Mouse (Mus musculus): ENCODE results near the gene Kcnn3. TPM values are rescaled to one million over a fixed set of nuclear protein-coding genes. Genes with fewer than 3 reads are reported as not detected.

Kcnn3 gene
- polyA plus RNA-seq, 1 experiment, result 1.3 TPM

DNA sequence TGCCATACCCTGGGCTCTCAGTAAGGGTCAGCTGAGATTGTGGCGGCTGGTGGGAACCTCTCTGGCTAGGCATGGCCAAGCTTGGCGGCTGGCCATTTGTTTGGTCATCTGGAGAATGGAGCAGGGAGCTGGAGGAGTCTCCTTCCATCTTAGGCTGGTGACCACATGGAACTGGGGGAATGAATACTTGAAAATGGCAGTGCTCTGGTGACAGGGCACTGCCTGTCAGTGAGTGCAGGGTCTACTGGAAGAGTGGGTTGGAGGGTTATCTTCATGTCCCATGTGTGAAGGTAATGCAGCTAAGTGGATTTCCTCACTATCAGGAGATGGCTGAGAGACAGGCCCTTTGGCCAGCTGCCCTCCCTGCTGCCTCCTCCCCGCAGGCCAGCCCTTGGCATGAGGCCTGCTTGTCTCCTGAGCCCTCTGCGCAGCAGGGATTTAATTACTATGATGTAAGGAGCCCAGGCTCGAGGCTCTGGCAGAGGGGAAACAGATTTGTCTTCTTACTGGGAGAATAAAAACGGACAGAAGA is 14.7 kb downstream of the Kcnn3 start:
- Histone ChIP-seq H3K4me1 (ENCODE audit: control insufficient read depth, insufficient read depth, low read length) (no peaks in the 10 kb centered on the region), H3K27me3 (replicated peaks; ENCODE audit: control insufficient read depth, insufficient read depth, low read length) (no peaks in the 10 kb centered on the region), H3K27ac (ENCODE audit: insufficient read depth, low read depth, low read length) (no peak overlapping the region), H3K36me3 (ENCODE audit: control insufficient read depth, insufficient read depth, low read length) (no peaks in the 10 kb centered on the region), H3K4me3 (ENCODE audit: insufficient read depth, low read depth, low read length) (no peak overlapping the region)
- TF ChIP-seq CTCF (conservative IDR thresholded peaks at IDR 0.05; ENCODE audit: insufficient read depth, insufficient read length, low read depth, low read length) (no peak), POLR2A (IDR thresholded peaks at IDR 0.05; ENCODE audit: low read depth, low read length) (no peak)
- DNase-seq, result peak; percentile 45
- WGBS, result 30% methylated on average over 6 of the region's 6 CpGs

DNA sequence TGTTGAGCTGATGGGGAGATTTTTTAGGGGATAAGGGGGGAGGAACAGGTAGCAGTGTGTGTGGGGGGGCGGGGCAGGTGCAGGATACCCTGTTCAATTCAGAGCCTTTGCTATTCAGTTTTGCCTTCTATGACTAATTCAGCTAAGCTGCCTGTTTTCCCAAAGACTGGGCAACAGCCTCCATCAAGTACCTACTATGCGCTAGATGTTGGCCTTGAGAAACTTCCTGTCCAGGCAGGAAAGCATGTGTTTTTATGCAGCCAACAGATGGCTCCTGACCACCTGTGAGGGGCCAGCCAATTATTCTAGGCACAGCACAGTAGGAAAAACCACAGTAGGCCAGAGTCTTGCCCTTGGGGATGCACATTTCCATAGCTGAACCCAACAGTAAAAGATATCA is 15.2 kb downstream of the Kcnn3 start:
- H3K4me3 ChIP-seq (ENCODE audit: insufficient read depth, low read depth, low read length), result no peak overlapping the region
- no peaks in the 10 kb centered on the region for H3K4me1 ChIP-seq (ENCODE audit: control insufficient read depth, insufficient read depth, low read length)
- TF ChIP-seq CTCF (conservative IDR thresholded peaks at IDR 0.05; ENCODE audit: insufficient read depth, insufficient read length, low read depth, low read length) (no peak), POLR2A (IDR thresholded peaks at IDR 0.05; ENCODE audit: low read depth, low read length) (no peak)
- no peak for DNase-seq
- H3K27me3 ChIP-seq (replicated peaks; ENCODE audit: control insufficient read depth, insufficient read depth, low read length), result no peaks in the 10 kb centered on the region
- WGBS, result 92% methylated on average over 2 of the region's 2 CpGs
- no peaks in the 10 kb centered on the region for H3K36me3 ChIP-seq (ENCODE audit: control insufficient read depth, insufficient read depth, low read length)
- no peak overlapping the region for H3K27ac ChIP-seq (ENCODE audit: insufficient read depth, low read depth, low read length)

DNA sequence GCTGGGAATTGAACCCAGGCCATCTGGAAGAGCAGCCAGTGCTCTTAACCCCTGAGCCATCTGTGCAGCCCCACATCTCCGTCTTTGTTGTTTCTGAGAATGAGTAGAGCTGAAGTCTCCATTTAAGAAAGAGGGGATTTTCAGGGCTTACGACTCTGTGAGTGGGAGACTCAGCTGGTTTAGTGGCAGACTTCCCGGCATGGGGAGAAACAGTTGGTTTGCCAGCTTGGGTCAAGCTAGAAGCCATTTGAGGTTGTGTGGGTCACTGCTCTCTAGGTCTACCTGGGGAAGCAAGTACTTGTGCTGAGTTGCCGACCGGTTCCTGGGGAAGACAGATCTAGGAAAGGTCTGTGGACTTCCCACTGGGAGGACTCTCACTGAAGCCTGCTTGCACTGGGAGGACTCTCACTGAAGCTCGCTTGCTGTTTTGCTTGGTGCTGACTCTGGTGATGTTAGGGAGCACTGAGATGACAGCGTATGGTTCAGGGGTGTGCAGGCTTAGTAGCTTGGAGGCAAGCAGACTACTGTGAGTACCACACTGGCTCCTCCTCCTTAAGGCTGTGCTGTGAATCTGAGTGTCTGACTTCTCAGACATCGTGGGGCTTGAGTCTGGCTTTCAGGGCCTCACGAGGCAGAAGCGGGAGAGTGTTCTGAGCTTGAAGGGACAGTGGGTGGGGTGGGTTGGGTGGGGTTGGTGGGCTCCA is 19.2 kb downstream of the Kcnn3 start:
- H3K4me3 ChIP-seq (ENCODE audit: insufficient read depth, low read depth, low read length), result no peak overlapping the region
- TF ChIP-seq POLR2A (IDR thresholded peaks at IDR 0.05; ENCODE audit: low read depth, low read length), result no peak
- TF ChIP-seq CTCF (conservative IDR thresholded peaks at IDR 0.05; ENCODE audit: insufficient read depth, insufficient read length, low read depth, low read length), result no peak
- H3K27me3 ChIP-seq (replicated peaks; ENCODE audit: control insufficient read depth, insufficient read depth, low read length), result no peaks in the 10 kb centered on the region
- H3K36me3 ChIP-seq (ENCODE audit: control insufficient read depth, insufficient read depth, low read length), result no peaks in the 10 kb centered on the region
- H3K27ac ChIP-seq (ENCODE audit: insufficient read depth, low read depth, low read length), result no peak overlapping the region
- no peaks in the 10 kb centered on the region for H3K4me1 ChIP-seq (ENCODE audit: control insufficient read depth, insufficient read depth, low read length)
- 89% methylated on average over 10 of the region's 10 CpGs for WGBS
- DNase-seq, result no peak

DNA sequence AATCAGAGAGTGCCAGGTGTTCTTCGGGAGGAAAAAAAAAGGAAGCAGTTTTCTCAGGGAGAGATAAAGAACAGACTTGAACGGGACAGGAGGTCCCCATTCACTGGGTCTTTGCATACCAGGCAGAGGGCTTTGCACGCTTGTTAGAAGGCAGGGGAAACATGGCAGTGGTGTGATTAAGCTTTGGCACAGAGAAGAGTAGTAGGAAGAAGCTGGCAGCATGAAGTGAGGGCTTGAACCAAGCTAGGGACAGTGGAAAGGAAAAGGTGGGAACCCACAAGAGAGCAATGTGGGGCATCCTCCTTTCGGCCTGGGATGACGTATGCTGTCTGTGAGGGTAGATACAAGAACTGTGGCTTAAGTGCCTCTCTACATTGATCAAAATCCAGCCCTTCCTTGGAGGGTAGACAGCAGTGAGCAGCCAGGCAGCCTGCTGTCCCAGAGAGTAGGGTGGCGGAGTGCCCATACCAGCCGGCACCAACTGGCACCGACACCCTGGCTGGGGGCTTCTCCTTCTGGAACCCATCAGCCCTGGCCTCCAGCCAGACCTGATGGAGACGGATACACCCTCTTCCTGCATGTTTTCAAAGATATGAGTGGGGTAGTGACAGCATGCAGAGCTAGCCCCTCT is 19.9 kb downstream of the Kcnn3 start:
- Histone ChIP-seq H3K27me3 (replicated peaks; ENCODE audit: control insufficient read depth, insufficient read depth, low read length) (no peaks in the 10 kb centered on the region), H3K4me3 (ENCODE audit: insufficient read depth, low read depth, low read length) (no peak overlapping the region), H3K27ac (ENCODE audit: insufficient read depth, low read depth, low read length) (no peak overlapping the region), H3K36me3 (ENCODE audit: control insufficient read depth, insufficient read depth, low read length) (no peaks in the 10 kb centered on the region), H3K4me1 (ENCODE audit: control insufficient read depth, insufficient read depth, low read length) (no peaks in the 10 kb centered on the region)
- TF ChIP-seq CTCF (conservative IDR thresholded peaks at IDR 0.05; ENCODE audit: insufficient read depth, insufficient read length, low read depth, low read length) (no peak), POLR2A (IDR thresholded peaks at IDR 0.05; ENCODE audit: low read depth, low read length) (no peak)
- 74% methylated on average over 9 of the region's 9 CpGs for WGBS
- no peak for DNase-seq

DNA sequence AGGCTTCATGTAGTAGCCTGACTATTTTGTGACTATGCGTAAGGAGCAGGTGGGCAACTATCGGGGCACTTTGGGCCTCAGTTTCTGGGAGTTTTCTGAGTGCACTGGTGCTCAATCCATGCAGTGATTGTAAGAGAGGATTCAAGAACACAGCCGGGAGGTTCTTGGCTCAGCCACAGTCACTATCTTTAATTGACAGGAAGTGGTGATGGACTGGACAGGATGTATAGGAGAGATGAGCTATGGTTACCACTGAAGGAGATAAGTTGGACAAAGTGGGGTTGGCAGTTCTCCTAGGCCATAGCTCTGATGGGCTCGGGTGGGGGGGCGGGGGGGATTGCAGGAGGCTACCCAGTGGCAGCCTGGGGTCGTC is 20.4 kb downstream of the Kcnn3 start:
- DNase-seq, result no peak
- Histone ChIP-seq H3K27me3 (replicated peaks; ENCODE audit: control insufficient read depth, insufficient read depth, low read length) (no peaks in the 10 kb centered on the region), H3K4me1 (ENCODE audit: control insufficient read depth, insufficient read depth, low read length) (no peaks in the 10 kb centered on the region), H3K27ac (ENCODE audit: insufficient read depth, low read depth, low read length) (no peak overlapping the region), H3K4me3 (ENCODE audit: insufficient read depth, low read depth, low read length) (no peak overlapping the region), H3K36me3 (ENCODE audit: control insufficient read depth, insufficient read depth, low read length) (no peaks in the 10 kb centered on the region)
- no peak for TF ChIP-seq POLR2A (IDR thresholded peaks at IDR 0.05; ENCODE audit: low read depth, low read length)
- no peak for TF ChIP-seq CTCF (conservative IDR thresholded peaks at IDR 0.05; ENCODE audit: insufficient read depth, insufficient read length, low read depth, low read length)
- 74% methylated on average over 6 of the region's 6 CpGs for WGBS

DNA sequence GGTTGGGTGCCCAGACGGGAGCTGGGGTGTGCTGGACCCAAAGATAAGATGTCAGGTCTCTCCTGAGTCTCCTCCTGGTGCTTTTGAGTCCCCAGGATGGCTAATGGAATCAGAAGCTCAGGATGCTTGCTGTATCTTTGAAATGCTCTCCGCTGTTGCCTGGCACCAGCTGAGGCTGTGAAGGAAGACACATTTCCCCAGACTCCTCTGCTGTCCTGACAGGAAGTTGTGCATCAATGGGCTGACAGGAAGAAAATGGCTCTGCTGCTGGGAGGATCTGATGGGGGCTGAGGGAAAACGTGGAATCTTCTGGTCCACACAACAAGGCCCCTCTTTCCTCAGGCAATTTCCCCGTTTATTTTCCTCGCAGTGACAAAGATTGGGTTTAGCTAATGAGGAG is 27.0 kb downstream of the Kcnn3 start:
- DNase-seq, result peak; percentile 5
- 32% methylated on average over 5 of the region's 5 CpGs for WGBS
- Histone ChIP-seq H3K27ac (ENCODE audit: insufficient read depth, low read depth, low read length) (no peak overlapping the region), H3K4me3 (ENCODE audit: insufficient read depth, low read depth, low read length) (no peak overlapping the region), H3K4me1 (ENCODE audit: control insufficient read depth, insufficient read depth, low read length) (no peaks in the 10 kb centered on the region), H3K27me3 (replicated peaks; ENCODE audit: control insufficient read depth, insufficient read depth, low read length) (no peaks in the 10 kb centered on the region), H3K36me3 (ENCODE audit: control insufficient read depth, insufficient read depth, low read length) (no peaks in the 10 kb centered on the region)
- TF ChIP-seq POLR2A (IDR thresholded peaks at IDR 0.05; ENCODE audit: low read depth, low read length) (no peak), CTCF (conservative IDR thresholded peaks at IDR 0.05; ENCODE audit: insufficient read depth, insufficient read length, low read depth, low read length) (no peak)

DNA sequence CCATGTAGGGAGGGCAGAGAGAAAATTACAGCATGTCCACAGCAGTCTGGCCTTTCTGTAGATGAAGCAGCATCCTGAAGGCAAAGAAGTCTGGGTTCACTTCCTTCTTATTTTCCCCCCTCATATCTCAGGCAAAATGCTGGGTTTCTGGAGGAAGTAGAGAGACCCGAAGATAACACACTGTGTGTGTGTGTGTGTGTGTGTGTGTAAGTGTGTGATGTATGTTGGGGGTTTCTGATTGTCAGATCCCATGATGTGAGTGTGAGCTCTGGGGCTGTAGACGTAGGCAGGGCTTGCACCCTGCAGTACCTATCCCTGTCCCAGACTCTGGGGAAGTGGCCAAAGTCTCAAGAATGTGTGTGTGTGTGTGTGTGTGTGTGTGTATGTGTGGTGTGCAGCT is 28.8 kb downstream of the Kcnn3 start:
- TF ChIP-seq POLR2A (IDR thresholded peaks at IDR 0.05; ENCODE audit: low read depth, low read length) (no peak), CTCF (conservative IDR thresholded peaks at IDR 0.05; ENCODE audit: insufficient read depth, insufficient read length, low read depth, low read length) (no peak)
- Histone ChIP-seq H3K4me1 (ENCODE audit: control insufficient read depth, insufficient read depth, low read length) (no peaks in the 10 kb centered on the region), H3K4me3 (ENCODE audit: insufficient read depth, low read depth, low read length) (no peak overlapping the region), H3K27ac (ENCODE audit: insufficient read depth, low read depth, low read length) (no peak overlapping the region), H3K36me3 (ENCODE audit: control insufficient read depth, insufficient read depth, low read length) (no peaks in the 10 kb centered on the region), H3K27me3 (replicated peaks; ENCODE audit: control insufficient read depth, insufficient read depth, low read length) (no peaks in the 10 kb centered on the region)
- no peak for DNase-seq
- 58% methylated on average over 2 of the region's 2 CpGs for WGBS

Measured in kidney, adult 2 months (tissue).